Mouse (Mus musculus) brain, embryonic 14.5 days (tissue): ENCODE measurements around the gene Polg2.

Source experiments
- CTCF ChIP-seq: fragments of 200-500 bp; IDR thresholded peaks from 2 replicates; pipeline ENCODE4 v1.5.1; 2012; ENCODE audit warnings: inconsistent platforms, mild to moderate bottlenecking, moderate library complexity, borderline replicate concordance; ENCODE audit not compliant: insufficient read depth, insufficient read length; ENCODE audit errors: extremely low read depth
- POLR2A ChIP-seq: fragments of 200-500 bp; IDR thresholded peaks from 2 replicates; pipeline ENCODE4 v1.6.1; 2012; ENCODE audit warnings: mild to moderate bottlenecking, inconsistent platforms, borderline replicate concordance; ENCODE audit not compliant: poor library complexity, insufficient read depth, insufficient read length, severe bottlenecking; ENCODE audit errors: extremely low read depth

GRCm38 (mm10) chr11:106788775-106789459, 9.6 kb upstream of the Polg2 start, which contains the start of the genes Ddx5 and Cep95:
- TF ChIP-seq CTCF, result no peak
- TF ChIP-seq POLR2A, result peak; percentile 36; the same call in 1 of the 2 replicates
